Mouse (Mus musculus) embryonic facial prominence, embryonic 14.5 days (tissue): Measurements from ENCODE around the gene Dnm3. TPM values are rescaled to one million over a fixed set of nuclear protein-coding genes. Genes with fewer than 3 reads are reported as not detected.

Source experiments
- ATAC-seq: fragments of 200-750 bp; cut with Nextera tagmentation; 2 replicates; pipeline ENCODE4 v1.8.0; 2017; ENCODE audit warnings: low read depth, moderate number of reproducible peaks, moderate TSS enrichment
- DNase-seq: peaks from one replicate; pipeline ENCODE4 v3.0.0-alpha.2; 2015; ENCODE audit warnings: low spot score
- H3K27ac ChIP-seq: fragments of 300-500 bp; sonication (generic); replicated peaks from 2 replicates; pipeline ENCODE4 v1.5.1; 2014; ENCODE audit warnings: low read depth, mild to moderate bottlenecking, low read length, moderate library complexity
- H3K27me3 ChIP-seq: fragments of 300-500 bp; sonication (generic); replicated peaks from 2 replicates; pipeline ENCODE4 v1.6.1; 2014; ENCODE audit warnings: low read length; ENCODE audit not compliant: control insufficient read depth, insufficient read depth
- H3K36me3 ChIP-seq: fragments of 300-500 bp; sonication (generic); 2 replicates; pipeline ENCODE4 v1.6.1; 2014; ENCODE audit warnings: low read length, mixed read lengths; ENCODE audit not compliant: control insufficient read depth, insufficient read depth
- H3K4me1 ChIP-seq: fragments of 300-500 bp; sonication (generic); 2 replicates; pipeline ENCODE4 v1.6.1; 2014; ENCODE audit warnings: antibody characterized with exemption, low read length; ENCODE audit not compliant: control insufficient read depth, insufficient read depth
- H3K4me2 ChIP-seq: fragments of 300-500 bp; sonication (generic); 2 replicates; pipeline ENCODE4 v1.6.1; 2014; ENCODE audit warnings: low read depth, mild to moderate bottlenecking, low read length, moderate library complexity, mixed read lengths
- H3K4me3 ChIP-seq: fragments of 300-500 bp; sonication (generic); 2 replicates; pipeline ENCODE4 v1.5.1; 2014; ENCODE audit warnings: low read depth, mild to moderate bottlenecking, low read length
- H3K9ac ChIP-seq: fragments of 300-500 bp; sonication (generic); 2 replicates; pipeline ENCODE4 v1.6.1; 2014; ENCODE audit warnings: low read depth, mild to moderate bottlenecking, low read length, moderate library complexity, mixed read lengths
- H3K9me3 ChIP-seq: fragments of 300-500 bp; sonication (generic); 2 replicates; pipeline ENCODE4 v1.6.1; 2016; ENCODE audit warnings: low read length; ENCODE audit not compliant: control insufficient read depth
- WGBS: fragments of 180-500 bp; shearing (Covaris S2); extraction: QIAGEN DNeasy Blood & Tissue Kit; methylation state at CpG from one replicate; pipeline ENCODE4 v1.1.7; 2014; 5-methylcytosine and 5-hydroxymethylcytosine counted together
- polyA plus RNA-seq: library from polyadenylated mRNA; unstranded; fragments of >200 nt; fragmentation: Nextera tagmentation; extraction: Ambion mirVana; gene quantifications from 2 replicates; pipeline ENCODE4 v1.2.1, GENCODE M21; 2014

Gene Dnm3
- polyA plus RNA-seq, 1 experiment from 2014 or later, result 9.1 TPM

DNA sequence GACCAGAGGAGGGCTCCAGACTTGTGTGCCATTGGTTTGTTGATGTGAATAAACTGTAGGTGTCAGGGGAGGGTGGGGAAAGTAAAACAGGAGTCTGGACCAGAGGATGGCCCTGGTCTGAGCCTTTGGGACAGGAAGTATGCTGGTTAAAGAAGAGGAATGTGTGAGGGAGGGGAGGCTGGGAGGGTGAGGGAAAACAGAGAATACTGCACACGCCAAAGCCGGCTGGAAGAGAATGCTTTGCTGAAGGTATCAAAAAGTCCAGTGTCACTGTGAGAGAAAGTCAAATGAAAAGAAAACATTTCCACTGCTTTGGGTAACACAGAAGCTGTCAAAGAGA, 234.2 kb downstream of the Dnm3 start:
- ATAC-seq (no peak), DNase-seq (no peak)
- Histone ChIP-seq H3K27me3 (no peaks in the 10 kb centered on the region), H3K4me2 (no peak overlapping the region), H3K9ac (no peak overlapping the region), H3K4me1 (peaks cover 25% of the 10 kb centered on the region), H3K27ac (peak overlapping the region; percentile 69), H3K36me3 (no peaks in the 10 kb centered on the region), H3K4me3 (no peak overlapping the region), H3K9me3 (no peaks in the 10 kb centered on the region)
- 44% methylated on average over 2 of the region's 2 CpGs for WGBS

DNA sequence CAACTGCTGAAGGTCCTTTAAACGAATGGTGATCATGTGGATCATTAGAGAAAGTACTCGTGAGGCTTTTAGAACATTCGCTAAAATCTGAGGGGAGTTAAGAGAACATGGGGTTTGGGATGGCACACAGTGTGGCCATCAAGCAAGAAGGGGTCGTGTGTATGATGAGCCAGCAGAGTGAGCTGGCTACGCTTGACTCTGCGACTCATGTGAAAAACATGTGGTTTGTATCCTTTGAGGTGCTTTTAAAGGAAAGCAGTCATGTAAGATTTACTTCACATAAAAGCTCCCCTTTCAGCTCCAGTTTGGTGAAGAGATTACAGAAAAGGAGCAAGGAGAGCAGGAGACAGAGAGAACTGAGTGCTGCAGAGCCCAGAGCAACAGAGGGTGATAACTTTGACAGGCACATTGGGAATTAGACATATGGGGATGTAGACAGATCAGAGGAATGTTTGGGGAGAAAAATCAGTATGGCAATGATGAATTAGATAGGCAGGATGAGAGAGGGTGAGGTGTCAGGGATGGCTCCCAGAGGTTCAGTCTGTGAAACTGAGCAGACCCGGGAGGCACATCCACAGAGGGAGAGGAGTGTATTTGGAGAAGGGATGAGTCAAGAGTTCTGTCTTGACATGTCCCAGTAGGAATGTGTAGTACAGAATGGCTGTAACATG, 234.7 kb downstream of the Dnm3 start:
- Histone ChIP-seq H3K27ac (peak overlapping the region; percentile 69), H3K36me3 (no peaks in the 10 kb centered on the region), H3K4me3 (no peak overlapping the region), H3K9me3 (no peaks in the 10 kb centered on the region), H3K4me1 (peaks cover 25% of the 10 kb centered on the region), H3K4me2 (no peak overlapping the region), H3K9ac (no peak overlapping the region), H3K27me3 (no peaks in the 10 kb centered on the region)
- ATAC-seq (peak; percentile 89), DNase-seq (peak; percentile 66)
- whole genome bisulfite sequencing, result 42% methylated on average over 7 of the region's 7 CpGs

DNA sequence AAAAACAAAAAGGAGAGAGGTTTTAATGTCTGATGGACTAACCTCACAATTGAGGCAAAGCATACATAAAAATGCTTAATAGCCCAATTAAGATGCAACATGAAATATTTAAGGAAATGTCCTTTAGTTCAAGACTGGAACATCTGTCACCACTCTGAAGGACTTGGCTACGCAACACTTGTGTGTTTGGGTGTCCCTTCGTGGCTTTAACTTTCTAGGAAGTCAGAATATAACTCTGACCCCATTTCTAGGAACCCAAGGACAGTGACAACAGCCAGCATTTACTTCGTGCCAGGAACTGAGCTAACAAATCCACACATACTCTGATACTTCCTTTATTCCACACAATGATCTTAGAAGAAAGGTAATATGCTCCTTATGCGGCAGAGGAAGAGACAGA, 237.1 kb downstream of the Dnm3 start:
- Histone ChIP-seq H3K27ac (no peak overlapping the region), H3K4me3 (no peak overlapping the region), H3K36me3 (no peaks in the 10 kb centered on the region), H3K9me3 (no peaks in the 10 kb centered on the region), H3K4me1 (peaks cover 25% of the 10 kb centered on the region), H3K9ac (no peak overlapping the region), H3K27me3 (no peaks in the 10 kb centered on the region), H3K4me2 (no peak overlapping the region)
- ATAC-seq, result no peak
- DNase-seq, result no peak
- 82% methylated on average over 4 of the region's 4 CpGs for WGBS

DNA sequence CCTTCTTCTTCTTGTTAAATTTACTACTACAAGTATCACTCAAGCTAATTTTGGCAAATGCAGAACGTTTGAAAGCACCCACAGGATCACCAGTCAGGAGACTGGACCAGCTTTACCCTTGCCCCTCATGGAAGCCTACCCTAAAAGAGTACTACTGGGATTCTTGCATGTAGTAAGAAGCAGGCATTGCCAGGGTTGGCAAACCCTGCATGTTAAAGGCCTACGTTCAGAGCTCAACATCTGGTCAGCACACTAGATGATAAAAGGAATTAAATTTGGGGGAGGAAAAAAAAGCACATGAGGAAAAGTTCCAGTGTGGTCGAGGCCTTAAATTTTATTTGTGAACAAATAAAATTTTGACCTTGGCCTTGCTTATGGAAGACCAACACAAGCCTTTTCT, 239.2 kb downstream of the Dnm3 start:
- peaks cover 21% of the 10 kb centered on the region for H3K4me1 ChIP-seq
- no peak overlapping the region for H3K4me2 ChIP-seq
- H3K27me3 ChIP-seq, result no peaks in the 10 kb centered on the region
- ATAC-seq (no peak), DNase-seq (no peak)
- no peak overlapping the region for H3K9ac ChIP-seq
- peak overlapping the region; percentile 42; the same call in 1 of the 2 replicates for H3K27ac ChIP-seq
- no peaks in the 10 kb centered on the region for H3K9me3 ChIP-seq
- no peaks in the 10 kb centered on the region for H3K36me3 ChIP-seq
- WGBS, result 52% methylated on average over 3 of the region's 3 CpGs
- no peak overlapping the region for H3K4me3 ChIP-seq

DNA sequence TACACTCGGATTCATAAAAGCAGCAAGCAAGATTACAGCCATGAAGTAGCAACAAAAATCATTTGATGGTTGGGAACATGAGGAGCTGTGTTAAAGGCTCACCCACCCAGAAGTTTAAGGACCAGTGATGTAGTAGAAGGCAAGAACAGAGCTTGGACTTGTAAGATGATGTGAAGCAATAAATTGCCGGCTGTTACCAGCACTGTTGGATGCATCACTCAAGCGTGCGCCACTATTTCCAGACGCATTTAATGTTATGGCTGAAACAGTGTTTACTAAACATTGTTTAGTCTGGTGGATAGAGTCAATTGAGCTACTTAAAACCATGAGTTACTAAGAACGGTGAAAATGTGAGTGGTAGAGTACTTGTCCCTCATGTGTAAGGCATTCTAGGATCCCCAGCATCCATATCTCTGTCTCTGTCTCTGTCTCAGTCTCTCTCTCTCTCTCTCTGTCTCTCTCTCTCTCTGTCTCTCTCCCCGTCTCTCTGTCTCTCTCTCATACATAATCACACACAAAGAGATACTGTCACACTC, 241.1 kb downstream of the Dnm3 start:
- Histone ChIP-seq H3K27me3 (no peaks in the 10 kb centered on the region), H3K9ac (no peak overlapping the region), H3K4me2 (no peak overlapping the region), H3K9me3 (no peaks in the 10 kb centered on the region), H3K4me3 (no peak overlapping the region), H3K4me1 (peaks cover 3% of the 10 kb centered on the region; the same call in 1 of the 2 replicates), H3K36me3 (no peaks in the 10 kb centered on the region), H3K27ac (no peak overlapping the region)
- ATAC-seq (no peak), DNase-seq (no peak)
- 88% methylated on average over 7 of the region's 7 CpGs for WGBS

DNA sequence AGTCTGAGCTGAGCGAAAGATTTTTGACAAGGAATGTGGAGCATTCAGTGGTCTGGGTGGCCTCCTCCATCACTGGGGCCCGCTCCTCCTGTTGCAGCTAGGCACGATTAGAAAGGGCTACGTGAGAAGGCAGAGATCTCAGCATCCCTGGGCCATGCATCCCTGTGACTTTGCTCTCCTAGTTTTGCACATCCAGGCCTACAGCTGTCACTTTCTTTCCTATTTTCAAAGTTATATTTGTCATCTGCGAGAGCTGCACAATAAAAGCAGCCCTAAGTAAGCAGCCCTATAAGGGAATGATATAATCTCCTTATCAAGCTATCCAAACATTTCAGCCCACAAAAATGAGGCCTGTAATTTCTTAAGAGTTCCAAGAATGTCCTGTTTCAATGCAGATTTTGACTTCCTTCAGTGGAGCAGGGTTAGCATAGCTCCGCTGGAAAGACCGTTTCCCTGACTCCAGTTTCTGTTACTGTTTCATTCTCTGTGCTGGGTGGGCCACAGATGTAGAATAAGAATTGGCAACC, 252.2 kb downstream of the Dnm3 start:
- no peaks in the 10 kb centered on the region for H3K27me3 ChIP-seq
- ATAC-seq (peak; percentile 78), DNase-seq (peak; percentile 82)
- no peaks in the 10 kb centered on the region for H3K9me3 ChIP-seq
- peaks cover 12% of the 10 kb centered on the region for H3K4me1 ChIP-seq
- no peak overlapping the region for H3K4me2 ChIP-seq
- H3K4me3 ChIP-seq, result no peak overlapping the region
- H3K36me3 ChIP-seq, result peaks cover 12% of the 10 kb centered on the region
- H3K9ac ChIP-seq, result peak overlapping the region; percentile 51
- peak overlapping the region; percentile 100 for H3K27ac ChIP-seq
- 20% methylated on average over 7 of the region's 7 CpGs for WGBS

DNA sequence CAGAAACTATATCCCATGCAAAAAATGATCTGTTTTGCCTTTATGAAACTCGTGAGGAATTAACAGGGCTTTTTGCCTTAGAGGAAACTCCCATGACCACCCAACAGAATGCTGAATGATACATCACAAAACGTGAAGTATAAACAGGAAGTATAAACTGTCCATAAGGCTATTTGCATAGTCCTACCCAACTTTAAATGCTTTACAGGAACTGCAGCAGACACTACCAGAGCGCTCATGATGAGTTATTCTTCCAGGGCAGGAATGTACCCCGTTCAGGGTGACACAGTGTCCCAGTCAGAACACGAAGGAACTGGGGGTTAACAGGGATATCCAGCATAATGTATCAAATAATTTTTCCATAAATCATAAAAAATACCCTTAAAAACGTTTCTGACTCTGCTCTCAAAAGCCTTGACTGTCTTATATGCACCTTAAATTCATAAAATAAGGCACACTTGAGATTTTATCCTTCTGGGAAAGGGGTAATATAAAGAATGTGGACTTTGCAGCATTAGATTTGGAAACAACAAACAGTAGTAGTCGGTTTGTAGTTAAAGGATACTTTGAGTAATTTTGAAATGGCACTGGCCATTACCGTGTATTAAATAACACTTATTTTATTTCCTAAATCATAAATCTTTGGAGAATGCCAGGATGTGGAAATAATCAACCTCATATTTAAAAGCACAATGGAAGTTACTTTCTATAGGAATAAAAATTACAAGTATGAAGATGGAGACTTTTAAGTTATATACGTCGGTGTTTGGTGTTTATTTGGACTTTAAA, 252.8 kb downstream of the Dnm3 start:
- DNase-seq, result peak; percentile 65
- WGBS, result 26% methylated on average over 10 of the region's 10 CpGs
- ATAC-seq, result peak; percentile 56
- no peak overlapping the region for H3K4me3 ChIP-seq
- H3K9me3 ChIP-seq, result no peaks in the 10 kb centered on the region
- peaks cover 12% of the 10 kb centered on the region for H3K4me1 ChIP-seq
- H3K36me3 ChIP-seq, result peaks cover 15% of the 10 kb centered on the region
- no peaks in the 10 kb centered on the region for H3K27me3 ChIP-seq
- peak overlapping the region; percentile 100 for H3K27ac ChIP-seq
- H3K9ac ChIP-seq, result peak overlapping the region; percentile 51
- H3K4me2 ChIP-seq, result 0 out of 2 replicates have a peak overlapping the region, but pooled peaks have one; percentile 1

DNA sequence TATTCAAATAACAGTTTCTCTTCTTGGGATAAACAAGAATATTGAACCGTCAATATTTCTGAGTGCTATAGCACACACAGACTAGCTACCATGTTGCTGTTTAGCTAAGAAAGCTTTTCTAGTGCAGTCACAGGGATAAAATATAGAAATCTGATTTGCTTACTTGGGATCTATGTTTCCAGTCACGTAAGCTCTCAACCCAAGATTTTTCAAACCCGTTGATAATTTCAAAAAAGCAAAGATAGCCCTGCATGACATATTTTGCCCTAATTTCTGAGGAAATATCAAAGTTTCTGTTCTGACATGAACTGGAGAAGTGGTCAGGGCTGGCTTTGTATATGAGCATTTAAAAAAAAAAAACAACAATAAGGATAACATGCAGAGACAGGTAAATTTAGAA, 253.8 kb downstream of the Dnm3 start:
- Histone ChIP-seq H3K36me3 (peaks cover 15% of the 10 kb centered on the region), H3K4me2 (peak overlapping the region; percentile 64), H3K4me1 (peaks cover 12% of the 10 kb centered on the region), H3K9ac (peak overlapping the region; percentile 99; the same call in 1 of the 2 replicates), H3K27me3 (no peaks in the 10 kb centered on the region), H3K27ac (peak overlapping the region; percentile 100), H3K9me3 (no peaks in the 10 kb centered on the region), H3K4me3 (no peak overlapping the region)
- no peak for DNase-seq
- 40% methylated on average over 3 of the region's 3 CpGs for WGBS
- ATAC-seq, result no peak
